Mouse (Mus musculus): ENCODE data around the gene Iqgap2. TPM values are rescaled to one million over a fixed set of nuclear protein-coding genes. Genes with fewer than 3 reads are reported as not detected.

Gene Iqgap2
- polyA plus RNA-seq, 1 experiment from 2014 or later: 6.2 TPM

DNA sequence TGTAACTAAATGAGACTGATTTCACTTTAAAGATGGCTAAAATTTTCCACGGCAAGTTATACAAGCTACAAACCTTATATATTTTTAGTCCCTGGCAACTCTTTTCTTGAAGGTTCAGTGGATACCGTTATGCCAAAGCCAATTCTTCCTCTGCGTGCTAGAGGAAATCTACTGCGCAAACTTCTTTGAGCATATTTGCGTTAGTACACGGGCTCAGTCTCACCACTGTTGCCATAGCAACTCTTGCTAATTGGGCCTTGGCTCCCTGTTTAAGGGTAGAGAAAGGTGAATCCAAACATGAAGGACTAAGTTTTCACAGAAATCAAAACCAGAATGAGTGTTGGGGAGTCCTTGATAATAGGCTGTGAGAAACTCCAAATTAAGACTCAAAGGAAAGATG lies 68.8 kb downstream of the Iqgap2 start:
- Histone ChIP-seq H3K9me3 (no peaks in the 10 kb centered on the region), H3K4me1 (no peaks in the 10 kb centered on the region), H3K27ac (no peak overlapping the region), H3K4me3 (no peak overlapping the region), H3K36me3 (no peaks in the 10 kb centered on the region), H3K9ac (no peak overlapping the region), H3K27me3 (no peaks in the 10 kb centered on the region), H3K4me2 (no peak overlapping the region)
- no peak for ATAC-seq (ENCODE audit: borderline replicate concordance, extremely low read depth, low FRiP score, low TSS enrichment)
- 71% methylated on average over 6 of the region's 6 CpGs for WGBS

DNA sequence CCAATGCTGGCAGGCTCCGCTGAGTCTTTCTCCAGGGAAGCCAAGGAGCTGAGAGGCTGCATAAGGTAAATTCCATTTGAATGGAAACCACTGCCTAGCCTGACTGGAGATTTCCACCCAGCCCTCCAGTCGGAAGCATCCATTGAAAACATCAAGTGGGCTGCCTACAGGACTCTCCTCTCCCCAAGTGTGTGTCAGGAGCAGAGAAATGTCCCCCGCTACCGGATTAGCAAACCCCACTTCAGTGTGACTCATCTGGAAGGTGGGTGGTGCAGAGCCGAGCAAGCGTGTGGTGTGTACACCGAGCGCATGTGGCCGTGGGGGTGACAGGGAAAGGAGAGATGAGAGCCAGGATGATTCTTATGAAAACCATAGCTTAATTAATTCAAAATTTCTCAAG lies 71.7 kb downstream of the Iqgap2 start:
- WGBS: 74% methylated on average over 9 of the region's 9 CpGs

DNA sequence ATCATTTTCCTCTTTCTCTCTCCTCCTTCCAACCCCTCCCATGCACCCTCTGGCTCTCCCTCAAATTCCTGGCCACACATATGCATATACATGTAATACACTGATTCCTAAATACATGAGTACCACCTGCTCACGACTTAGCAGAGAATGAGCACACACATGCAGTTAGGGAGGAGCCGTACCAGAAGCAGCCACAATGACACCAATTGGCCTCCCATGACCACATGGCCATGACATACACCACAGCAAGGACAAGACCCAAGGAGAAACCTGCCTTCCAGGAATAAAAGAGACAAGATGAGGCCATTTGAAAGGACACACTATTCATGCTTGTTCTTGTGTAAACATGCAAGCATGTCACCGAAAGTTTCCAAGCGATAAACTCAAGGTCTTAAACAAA lies 72.8 kb downstream of the Iqgap2 start:
- Histone ChIP-seq H3K9me3 (no peaks in the 10 kb centered on the region), H3K27me3 (no peaks in the 10 kb centered on the region), H3K4me3 (no peak overlapping the region), H3K4me1 (no peaks in the 10 kb centered on the region), H3K4me2 (no peak overlapping the region), H3K36me3 (no peaks in the 10 kb centered on the region), H3K9ac (no peak overlapping the region), H3K27ac (no peak overlapping the region)
- WGBS: 84% methylated on average over 4 of the region's 4 CpGs
- ATAC-seq (ENCODE audit: borderline replicate concordance, extremely low read depth, low FRiP score, low TSS enrichment): no peak

More for the DNA sequence above, 71.7 kb downstream of the Iqgap2 start:
- Histone ChIP-seq H3K27me3 (no peaks in the 10 kb centered on the region), H3K4me2 (no peak overlapping the region), H3K4me1 (no peaks in the 10 kb centered on the region), H3K27ac (no peak overlapping the region), H3K9me3 (no peaks in the 10 kb centered on the region), H3K36me3 (no peaks in the 10 kb centered on the region), H3K4me3 (no peak overlapping the region), H3K9ac (no peak overlapping the region)
- no peak for ATAC-seq (ENCODE audit: borderline replicate concordance, extremely low read depth, low FRiP score, low TSS enrichment)

DNA sequence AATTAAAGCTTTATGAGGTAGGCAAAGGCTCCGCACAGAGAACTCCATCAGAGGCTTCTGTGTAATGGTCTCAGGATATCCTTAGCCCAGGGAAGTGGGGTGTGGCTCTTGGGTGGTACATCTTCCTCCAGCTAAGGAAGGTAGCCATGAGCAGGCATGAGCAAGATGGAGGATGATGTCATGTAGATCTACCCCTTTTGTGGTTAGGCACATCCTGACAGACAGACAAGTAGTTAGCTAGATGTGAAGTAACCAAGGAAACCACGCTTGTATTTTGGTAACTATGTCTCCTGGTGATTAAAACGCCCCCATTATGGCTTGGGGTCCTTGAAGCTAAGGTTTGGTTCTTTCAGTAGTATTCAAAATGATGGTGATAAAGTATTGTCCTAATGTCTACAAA lies 78.1 kb downstream of the Iqgap2 start:
- H3K4me2 ChIP-seq: no peak overlapping the region
- no peak for ATAC-seq (ENCODE audit: borderline replicate concordance, extremely low read depth, low FRiP score, low TSS enrichment)
- WGBS: 95% methylated on average over 3 of the region's 3 CpGs
- H3K4me3 ChIP-seq: no peak overlapping the region
- no peaks in the 10 kb centered on the region for H3K4me1 ChIP-seq
- H3K36me3 ChIP-seq: no peaks in the 10 kb centered on the region
- H3K27ac ChIP-seq: no peak overlapping the region
- no peaks in the 10 kb centered on the region for H3K9me3 ChIP-seq
- no peak overlapping the region for H3K9ac ChIP-seq
- no peaks in the 10 kb centered on the region for H3K27me3 ChIP-seq

DNA sequence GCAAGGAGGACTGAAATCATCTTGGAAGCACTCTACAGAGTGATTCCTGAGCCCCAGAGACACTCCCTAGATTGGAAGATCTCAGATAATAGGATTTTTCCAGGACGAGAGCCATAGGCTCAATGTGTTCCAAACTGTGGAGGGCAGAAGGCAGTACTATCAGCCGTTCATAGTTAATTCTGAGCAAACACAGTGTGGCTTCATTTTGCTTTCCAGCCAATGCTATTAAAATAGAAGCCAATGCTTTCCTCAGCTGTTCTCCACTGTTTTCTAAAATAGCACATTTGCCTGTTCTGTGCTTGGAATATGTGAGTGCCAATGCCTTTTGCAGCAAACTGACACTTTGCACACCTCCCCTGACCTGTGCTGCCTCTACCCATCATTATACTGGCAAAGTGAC lies 80.9 kb downstream of the Iqgap2 start:
- no peak overlapping the region for H3K9ac ChIP-seq
- no peaks in the 10 kb centered on the region for H3K27me3 ChIP-seq
- H3K4me2 ChIP-seq: no peak overlapping the region
- ATAC-seq (ENCODE audit: borderline replicate concordance, extremely low read depth, low FRiP score, low TSS enrichment): no peak
- no peaks in the 10 kb centered on the region for H3K9me3 ChIP-seq
- H3K27ac ChIP-seq: no peak overlapping the region
- 73% methylated on average over 2 of the region's 2 CpGs for WGBS
- H3K4me3 ChIP-seq: no peak overlapping the region
- peaks cover 2% of the 10 kb centered on the region for H3K4me1 ChIP-seq
- no peaks in the 10 kb centered on the region for H3K36me3 ChIP-seq

DNA sequence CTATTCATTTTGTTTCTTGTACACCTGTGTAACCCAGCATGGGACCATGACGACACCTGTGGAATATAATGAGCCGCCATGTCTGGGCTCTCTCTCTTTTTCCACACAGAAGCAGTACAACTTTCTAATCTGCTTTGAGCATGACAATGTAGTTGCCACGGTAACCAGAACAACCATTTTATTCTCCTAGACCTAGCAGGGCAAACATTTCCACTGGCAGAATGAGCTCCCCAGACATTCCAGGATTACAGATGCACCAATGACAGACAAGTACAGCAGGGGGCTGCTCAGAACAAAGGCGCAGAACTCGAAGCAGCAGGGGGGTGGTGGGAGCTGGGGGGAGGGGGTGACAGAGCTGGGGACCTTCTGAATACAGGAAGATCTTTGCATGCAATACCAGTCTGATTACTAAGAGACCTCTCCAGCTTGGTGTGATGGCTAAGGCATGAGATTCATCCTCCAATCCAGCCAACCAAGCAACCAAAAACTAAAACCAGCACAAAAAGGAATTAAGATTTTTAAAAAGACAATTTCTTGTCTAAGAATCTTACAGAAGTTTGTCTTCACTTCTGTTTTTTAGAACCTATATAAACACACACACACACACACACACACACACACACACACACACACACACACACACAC lies 84.5 kb downstream of the Iqgap2 start:
- Histone ChIP-seq H3K9ac (no peak overlapping the region), H3K4me3 (no peak overlapping the region), H3K4me1 (peaks cover 6% of the 10 kb centered on the region), H3K36me3 (no peaks in the 10 kb centered on the region), H3K9me3 (no peaks in the 10 kb centered on the region), H3K27me3 (no peaks in the 10 kb centered on the region), H3K4me2 (no peak overlapping the region), H3K27ac (no peak overlapping the region)
- WGBS: 27% methylated on average over 5 of the region's 5 CpGs
- peak; percentile 55 for ATAC-seq (ENCODE audit: borderline replicate concordance, extremely low read depth, low FRiP score, low TSS enrichment)

DNA sequence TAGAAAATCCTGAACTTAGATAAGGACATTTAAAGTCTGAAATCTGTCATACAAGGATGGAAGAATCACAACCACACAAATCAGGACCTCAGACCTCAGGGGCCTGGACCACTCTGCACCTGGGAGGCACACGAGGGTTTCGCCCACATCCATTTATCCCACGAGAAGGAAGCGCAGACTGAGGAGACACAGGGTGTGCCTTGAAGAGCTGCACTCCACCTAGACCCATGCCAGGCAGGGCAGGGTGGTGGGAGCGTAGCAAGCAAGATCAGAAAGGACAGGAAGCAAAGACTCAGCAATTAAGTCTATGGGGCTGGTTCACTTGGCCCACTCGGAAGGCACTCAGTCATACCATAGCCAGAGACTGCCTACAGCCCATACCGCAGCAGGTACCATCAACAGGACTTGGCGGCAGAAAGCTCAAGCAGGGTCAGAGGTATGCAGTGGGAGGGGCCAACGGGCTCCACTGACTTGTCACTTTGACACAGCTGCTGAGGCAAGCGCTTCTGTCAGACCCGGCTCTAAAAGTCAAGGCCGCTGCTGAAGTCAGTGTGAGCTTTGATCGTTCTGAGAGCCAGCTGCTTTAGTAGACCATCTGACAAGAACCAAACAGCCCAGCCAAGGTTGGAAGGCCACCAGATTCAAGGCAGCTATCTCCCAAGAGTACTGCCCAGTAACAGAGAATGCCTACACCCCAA lies 86.1 kb downstream of the Iqgap2 start:
- 41% methylated on average over 13 of the region's 13 CpGs for WGBS
- H3K9me3 ChIP-seq: no peaks in the 10 kb centered on the region
- no peak overlapping the region for H3K4me3 ChIP-seq
- H3K4me1 ChIP-seq: peaks cover 6% of the 10 kb centered on the region
- no peaks in the 10 kb centered on the region for H3K36me3 ChIP-seq
- no peak overlapping the region for H3K4me2 ChIP-seq
- no peak overlapping the region for H3K9ac ChIP-seq
- H3K27ac ChIP-seq: no peak overlapping the region
- no peaks in the 10 kb centered on the region for H3K27me3 ChIP-seq
- ATAC-seq (ENCODE audit: borderline replicate concordance, extremely low read depth, low FRiP score, low TSS enrichment): peak; percentile 39; the same call in 1 of the 2 replicates

DNA sequence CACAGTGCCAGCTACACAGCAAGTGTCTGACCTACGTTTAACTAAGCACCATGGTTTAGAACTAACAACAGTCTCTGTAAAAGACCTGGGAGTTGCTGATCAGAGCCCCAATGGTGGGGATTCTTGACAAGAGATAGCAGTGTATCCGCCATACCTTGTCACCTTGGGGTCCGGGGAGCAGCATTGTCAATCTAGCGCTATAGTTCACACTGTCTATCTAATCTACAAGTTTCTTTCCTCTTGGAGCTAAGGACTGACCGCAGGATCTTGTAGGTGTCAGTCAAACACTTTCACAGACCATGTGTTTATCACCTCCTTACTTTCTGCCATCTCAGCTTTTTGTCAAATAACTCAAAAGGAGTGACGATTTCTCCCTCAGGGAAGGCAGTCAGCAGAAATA lies 87.6 kb downstream of the Iqgap2 start:
- no peaks in the 10 kb centered on the region for H3K9me3 ChIP-seq
- H3K4me2 ChIP-seq: no peak overlapping the region
- no peaks in the 10 kb centered on the region for H3K36me3 ChIP-seq
- no peak overlapping the region for H3K27ac ChIP-seq
- H3K27me3 ChIP-seq: no peaks in the 10 kb centered on the region
- no peak for ATAC-seq (ENCODE audit: borderline replicate concordance, extremely low read depth, low FRiP score, low TSS enrichment)
- H3K4me3 ChIP-seq: no peak overlapping the region
- H3K4me1 ChIP-seq: peaks cover 9% of the 10 kb centered on the region
- WGBS: 76% methylated on average over 6 of the region's 6 CpGs
- no peak overlapping the region for H3K9ac ChIP-seq

DNA sequence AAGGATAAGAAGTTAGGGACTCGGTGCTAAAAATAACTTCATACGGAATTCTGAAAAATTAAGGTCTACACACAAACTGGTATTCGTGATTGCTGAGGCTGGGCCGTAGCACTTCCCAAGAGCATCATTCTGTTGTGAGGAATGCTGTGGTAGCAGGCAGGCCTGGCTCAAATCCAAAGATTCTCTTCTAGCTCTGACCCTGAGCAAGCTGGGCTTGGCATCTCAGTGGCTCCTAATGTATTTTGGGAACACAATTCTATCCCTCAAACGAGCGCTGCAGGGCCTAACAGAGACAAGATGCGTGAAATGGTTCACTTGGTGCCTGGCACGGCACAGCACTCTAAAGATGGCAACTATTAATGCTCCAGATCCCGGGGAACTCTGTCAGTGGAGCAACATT lies 90.8 kb downstream of the Iqgap2 start:
- no peak for ATAC-seq (ENCODE audit: borderline replicate concordance, extremely low read depth, low FRiP score, low TSS enrichment)
- no peak overlapping the region for H3K4me3 ChIP-seq
- no peak overlapping the region for H3K9ac ChIP-seq

DNA sequence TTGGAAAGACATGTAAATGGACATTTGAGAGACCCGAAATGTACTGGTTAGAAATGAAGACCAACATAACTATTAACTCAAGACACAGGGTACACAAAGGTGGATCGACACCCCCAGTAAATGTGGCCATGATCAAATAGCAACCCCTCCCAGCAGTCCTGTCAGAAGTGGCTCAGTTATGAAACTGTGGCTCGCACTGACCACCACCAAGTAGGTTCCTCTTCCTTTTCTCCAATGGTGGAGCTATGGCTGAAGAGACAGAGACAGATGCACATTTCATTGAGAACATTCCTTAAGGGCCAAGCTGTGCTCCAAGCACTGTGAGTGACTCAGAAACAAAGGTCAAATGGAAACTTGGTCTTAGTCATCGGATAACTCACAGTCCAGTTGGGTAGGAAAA lies 92.4 kb downstream of the Iqgap2 start:
- Histone ChIP-seq H3K27ac (no peak overlapping the region; the same call in 1 of the 2 replicates), H3K4me2 (no peak overlapping the region), H3K27me3 (no peaks in the 10 kb centered on the region), H3K36me3 (no peaks in the 10 kb centered on the region), H3K9me3 (no peaks in the 10 kb centered on the region), H3K4me3 (no peak overlapping the region), H3K9ac (no peak overlapping the region), H3K4me1 (peaks cover 6% of the 10 kb centered on the region)
- no peak for ATAC-seq (ENCODE audit: borderline replicate concordance, extremely low read depth, low FRiP score, low TSS enrichment)
- WGBS: 76% methylated on average over 4 of the region's 4 CpGs

More for the DNA sequence above, 90.8 kb downstream of the Iqgap2 start:
- Histone ChIP-seq H3K36me3 (no peaks in the 10 kb centered on the region), H3K27ac (no peak overlapping the region), H3K4me1 (peaks cover 11% of the 10 kb centered on the region), H3K9me3 (no peaks in the 10 kb centered on the region), H3K4me2 (no peak overlapping the region), H3K27me3 (no peaks in the 10 kb centered on the region)
- whole genome bisulfite sequencing: 73% methylated on average over 9 of the region's 9 CpGs

DNA sequence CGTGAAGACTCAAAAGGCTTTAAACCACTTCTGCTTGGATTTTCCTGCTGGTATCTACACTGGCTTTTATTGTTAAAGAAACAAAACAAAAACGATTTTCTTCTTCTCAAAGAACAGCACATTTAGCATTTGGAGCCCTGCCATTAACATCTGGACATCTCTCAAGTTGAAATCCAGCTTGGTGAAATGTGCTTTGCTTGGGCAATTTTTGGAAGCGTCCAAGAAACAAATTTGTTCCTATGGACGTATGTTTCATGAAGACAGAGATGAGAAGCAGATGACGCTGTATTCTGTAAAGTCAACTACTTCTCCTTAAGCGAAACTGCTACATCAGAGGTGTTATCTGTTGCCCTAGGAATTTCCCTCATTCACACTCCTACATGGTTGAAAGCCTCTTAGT lies 93.0 kb downstream of the Iqgap2 start:
- no peaks in the 10 kb centered on the region for H3K27me3 ChIP-seq
- no peak for ATAC-seq (ENCODE audit: borderline replicate concordance, extremely low read depth, low FRiP score, low TSS enrichment)
- no peaks in the 10 kb centered on the region for H3K36me3 ChIP-seq
- H3K9ac ChIP-seq: no peak overlapping the region
- H3K4me2 ChIP-seq: no peak overlapping the region
- H3K4me1 ChIP-seq: peaks cover 6% of the 10 kb centered on the region
- H3K9me3 ChIP-seq: no peaks in the 10 kb centered on the region
- H3K4me3 ChIP-seq: no peak overlapping the region
- H3K27ac ChIP-seq: peak overlapping the region; percentile 34; the same call in 1 of the 2 replicates
- 30% methylated on average over 6 of the region's 6 CpGs for WGBS

DNA sequence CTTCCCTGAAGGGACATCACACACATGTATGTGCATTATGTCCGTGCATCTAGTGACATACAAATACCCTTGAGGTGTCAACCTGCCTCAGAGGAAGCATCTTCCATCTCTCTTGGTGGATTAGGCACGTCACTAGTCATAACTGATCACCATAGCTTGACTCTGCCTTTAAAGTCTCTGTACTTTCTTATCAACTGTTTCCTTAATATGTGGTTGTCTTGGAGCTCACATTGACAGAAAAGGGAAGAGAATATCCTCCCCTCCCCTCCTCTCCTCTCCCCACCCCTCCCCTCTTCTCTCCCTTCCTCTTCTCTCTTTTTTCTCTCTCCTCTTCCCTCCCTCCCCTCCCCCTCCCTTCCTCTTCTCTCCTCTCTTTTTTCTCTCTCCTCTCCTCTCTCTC lies 94.2 kb downstream of the Iqgap2 start:
- Histone ChIP-seq H3K36me3 (no peaks in the 10 kb centered on the region), H3K4me3 (no peak overlapping the region), H3K27ac (no peak overlapping the region), H3K4me1 (peaks cover 6% of the 10 kb centered on the region), H3K4me2 (no peak overlapping the region), H3K27me3 (no peaks in the 10 kb centered on the region), H3K9ac (no peak overlapping the region), H3K9me3 (no peaks in the 10 kb centered on the region)
- no peak for ATAC-seq (ENCODE audit: borderline replicate concordance, extremely low read depth, low FRiP score, low TSS enrichment)
- 82% methylated on average over 2 of the region's 2 CpGs for WGBS
